Mouse (Mus musculus): ENCODE results near the gene Peak1.

- TF ChIP-seq CTCF (IDR thresholded peaks at IDR 0.05; ENCODE audit: low read depth, low read length) = no peak
- no peak for TF ChIP-seq POLR2A (IDR thresholded peaks at IDR 0.05; ENCODE audit: borderline replicate concordance, low read depth, low read length)
Observed at GRCm38 (mm10) chr9:56466251-56466650, 48.4 kb upstream of the Peak1 start.

Measured in bone marrow macrophage, adult 2 months (primary cell).